Mouse (Mus musculus): ENCODE measurements at regions not wholly inside any gene's neighbourhood (a gene's known extent, or its start where the extent isn't known, plus 50 kb on each side); places are given as distances from the start of the nearest gene placed in this dataset.

GRCm38 (mm10) chr2:51799856-51800255 lies 135.1 kb downstream of the Rbm43 start:
- no peak for DNase-seq (ENCODE audit: low read depth)

GRCm38 (mm10) chr2:51822976-51823375 lies 112.0 kb downstream of the Rbm43 start:
- DNase-seq (ENCODE audit: low read depth), result no peak

GRCm38 (mm10) chr2:51830286-51830944 lies 104.5 kb downstream of the Rbm43 start:
- DNase-seq (ENCODE audit: low read depth), result peak; percentile 85

- DNase-seq (ENCODE audit: low read depth), result no peak
These were observed 103.8 kb downstream of the Rbm43 start for GRCm38 (mm10) chr2:51830965-51831720.

- DNase-seq (ENCODE audit: low read depth), result no peak
These were observed 97.1 kb downstream of the Rbm43 start for GRCm38 (mm10) chr2:51837864-51838263.

- no peak for DNase-seq (ENCODE audit: low read depth)
These were observed 94.2 kb downstream of the Rbm43 start for GRCm38 (mm10) chr2:51840808-51841207.

- no peak for DNase-seq (ENCODE audit: low read depth)
These were observed 90.1 kb downstream of the Rbm43 start for GRCm38 (mm10) chr2:51844831-51845230.

- DNase-seq (ENCODE audit: low read depth), result no peak
These were observed 87.4 kb downstream of the Rbm43 start for GRCm38 (mm10) chr2:51847556-51847955.

GRCm38 (mm10) chr2:51847964-51848363 lies 87.0 kb downstream of the Rbm43 start:
- no peak for DNase-seq (ENCODE audit: low read depth)

- DNase-seq (ENCODE audit: low read depth), result no peak
These were observed 86.5 kb downstream of the Rbm43 start for GRCm38 (mm10) chr2:51848491-51848890.

- no peak for DNase-seq (ENCODE audit: low read depth)
These were observed 84.4 kb downstream of the Rbm43 start for GRCm38 (mm10) chr2:51850581-51850980.

GRCm38 (mm10) chr2:51851711-51852110 lies 83.3 kb downstream of the Rbm43 start:
- no peak for DNase-seq (ENCODE audit: low read depth)

- DNase-seq (ENCODE audit: low read depth), result peak; percentile 35
These were observed 77.7 kb downstream of the Rbm43 start for GRCm38 (mm10) chr2:51857226-51857625.

GRCm38 (mm10) chr2:51866045-51866444 lies 68.9 kb downstream of the Rbm43 start:
- no peak for DNase-seq (ENCODE audit: low read depth)

- no peak for DNase-seq (ENCODE audit: low read depth)
These were observed 66.0 kb downstream of the Rbm43 start for GRCm38 (mm10) chr2:51868878-51869510.

GRCm38 (mm10) chr2:51871571-51871970 lies 63.4 kb downstream of the Rbm43 start:
- DNase-seq (ENCODE audit: low read depth), result no peak

Data from NIH3T3 (cell line).